Mouse (Mus musculus) cerebellum, adult (tissue): ENCODE results near the gene Dbt.

Experiments
- ATAC-seq: cut with Nextera tagmentation; 2 replicates; pipeline ENCODE4 v1.9.2; 2017; ENCODE audit warnings: mild to moderate bottlenecking, moderate library complexity, mixed read lengths; ENCODE audit not compliant: insufficient number of reproducible peaks, low FRiP score, low TSS enrichment

Gene Dbt

DNA sequence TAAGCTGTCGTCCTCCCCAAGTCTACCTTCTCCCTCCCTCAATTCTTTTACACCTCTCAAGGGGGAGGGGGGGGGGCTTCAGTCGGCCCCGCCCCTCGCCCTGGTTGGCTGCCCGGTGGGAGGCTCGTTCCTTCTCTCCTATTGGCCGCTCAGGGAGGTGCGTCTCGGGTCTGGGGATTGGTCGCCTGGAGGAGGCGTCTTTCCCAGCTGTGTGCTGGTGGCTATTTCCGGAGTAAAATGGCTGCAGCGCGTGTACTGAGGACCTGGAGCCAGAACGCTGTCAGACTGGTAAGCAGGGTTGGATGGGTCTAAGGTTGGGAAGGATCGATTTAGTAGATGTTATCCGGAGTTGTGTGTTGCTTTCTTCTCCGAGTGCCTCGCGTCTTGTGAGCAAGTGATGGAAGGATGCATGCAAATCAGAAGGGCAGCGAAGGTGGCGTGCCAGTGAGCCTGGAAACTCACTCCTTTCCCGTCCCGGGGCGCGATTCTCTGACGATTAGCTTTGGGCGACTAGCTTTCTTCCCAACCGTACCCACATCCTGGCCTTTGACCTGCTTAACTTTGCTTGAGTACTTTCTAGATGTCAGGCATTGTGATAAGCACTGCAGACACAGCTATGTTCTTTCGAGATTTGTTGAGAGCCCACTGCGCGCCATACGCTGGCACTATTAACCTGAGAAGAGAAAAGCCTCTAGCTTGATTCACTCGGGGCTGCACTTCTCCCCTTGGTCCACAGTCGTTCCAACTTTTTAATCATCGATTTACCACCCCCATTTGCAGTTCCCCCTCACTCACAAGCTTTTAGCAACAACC, at the start of gene Dbt:
Gene Dbt (plus strand): TSS at position 167 of the 813 bp plus-strand sequence.
- ATAC-seq = peak; percentile 79

DNA sequence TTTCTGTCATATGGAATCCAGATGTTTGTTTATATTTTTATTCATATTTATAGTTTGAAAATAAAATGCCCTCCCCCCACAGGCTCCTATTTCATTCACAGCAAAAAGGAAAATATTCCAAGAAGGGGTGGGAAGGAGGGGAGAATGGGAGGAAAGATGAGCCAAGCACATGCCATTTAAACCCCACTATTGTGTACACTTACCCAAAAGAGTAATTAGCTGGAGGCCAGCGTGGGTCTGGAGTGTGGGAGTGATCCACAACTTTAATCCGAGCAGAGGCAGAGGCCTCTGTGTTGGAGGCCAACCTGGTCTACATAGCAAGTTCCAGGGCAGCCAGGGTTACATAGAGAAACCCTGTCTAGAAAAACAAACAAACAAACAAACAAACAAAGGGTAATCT, 48.6 kb upstream of the Dbt start:
- no peak for ATAC-seq

DNA sequence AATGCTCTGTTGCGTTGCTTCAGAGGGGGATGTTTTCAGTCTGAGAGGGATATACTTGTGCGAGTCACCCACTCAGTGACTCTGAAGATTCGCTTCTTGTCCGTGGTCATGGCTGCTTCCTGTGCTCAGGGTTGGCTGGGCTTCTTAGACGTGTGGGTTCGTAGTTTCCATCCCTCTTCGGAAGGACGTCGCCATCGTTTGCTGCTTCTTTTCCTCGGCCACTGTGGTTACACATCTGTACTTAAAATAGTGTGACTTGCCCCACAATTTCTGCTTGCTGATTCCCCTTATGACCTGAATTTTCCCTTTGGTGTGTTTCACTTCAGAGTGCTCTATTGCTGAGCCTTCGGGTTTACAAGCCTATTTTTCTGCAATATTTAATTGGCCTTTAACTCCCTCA, 47.2 kb upstream of the Dbt start:
- no peak for ATAC-seq

DNA sequence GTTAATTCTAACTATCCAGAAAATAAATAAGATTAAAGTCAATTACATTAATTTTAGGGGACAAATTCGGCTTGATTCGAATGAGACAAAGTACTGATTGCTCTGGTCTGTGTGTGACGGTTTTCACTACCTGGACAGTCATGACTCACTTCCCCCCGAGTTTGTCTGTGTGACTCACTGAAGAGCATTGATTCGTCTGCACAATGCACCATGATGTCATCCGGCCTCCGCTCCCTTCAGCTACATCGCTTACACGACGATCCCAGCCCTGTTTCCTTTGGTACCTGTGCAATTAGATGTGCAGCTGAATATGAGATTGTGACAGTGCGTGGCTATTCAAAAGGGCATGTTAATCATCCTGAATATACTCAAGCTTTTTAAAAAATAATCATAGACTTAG, 38.3 kb upstream of the Dbt start:
- no peak for ATAC-seq

DNA sequence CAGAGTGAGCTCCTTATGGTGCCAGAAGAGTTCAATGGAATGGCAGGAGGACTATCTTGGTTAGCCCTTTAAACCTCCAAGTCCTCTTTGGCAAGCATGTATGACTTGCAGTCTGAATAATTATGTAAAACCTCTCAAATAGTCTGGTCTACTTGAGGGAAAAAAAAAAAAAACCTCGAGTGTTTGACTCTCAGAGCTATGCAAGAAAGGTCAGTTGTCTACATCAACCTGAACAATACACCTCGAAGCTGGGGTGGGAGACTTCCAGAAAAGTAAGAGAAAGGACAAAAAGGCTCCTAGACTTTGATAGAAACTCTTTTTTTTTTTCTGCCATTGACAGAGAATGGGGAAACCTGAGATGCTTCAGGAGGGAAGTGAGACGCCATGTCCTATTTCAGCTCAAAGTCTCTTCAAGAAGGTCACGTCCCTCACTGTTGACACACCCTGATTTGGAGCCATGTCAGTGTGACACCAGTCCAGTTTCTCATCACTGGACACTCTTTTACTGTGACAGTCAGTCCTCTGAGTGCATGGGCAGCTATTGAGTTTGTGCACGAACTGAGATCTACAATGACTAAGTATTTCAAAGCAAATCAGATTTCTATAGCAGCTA, 36.1 kb upstream of the Dbt start:
- no peak for ATAC-seq

DNA sequence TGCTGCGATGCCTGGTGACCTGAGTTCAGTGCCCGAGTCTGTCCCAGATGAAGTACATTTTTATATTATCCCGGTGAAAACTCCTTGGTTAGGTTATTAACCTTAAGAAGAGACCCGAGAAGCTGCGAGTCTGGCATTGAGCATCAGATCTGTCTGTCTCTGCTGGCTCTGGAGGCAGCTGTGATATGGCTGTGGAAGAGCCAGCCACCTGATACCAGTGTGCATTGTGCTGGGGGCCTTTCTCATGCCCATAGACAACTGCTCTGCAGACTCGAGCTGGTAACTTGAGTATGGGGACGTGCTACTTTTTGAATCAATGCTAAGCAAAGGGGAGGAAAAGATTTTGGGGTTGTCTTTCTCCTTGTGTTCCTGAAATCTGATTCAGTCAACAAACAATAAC, 35.5 kb upstream of the Dbt start:
- ATAC-seq = no peak

DNA sequence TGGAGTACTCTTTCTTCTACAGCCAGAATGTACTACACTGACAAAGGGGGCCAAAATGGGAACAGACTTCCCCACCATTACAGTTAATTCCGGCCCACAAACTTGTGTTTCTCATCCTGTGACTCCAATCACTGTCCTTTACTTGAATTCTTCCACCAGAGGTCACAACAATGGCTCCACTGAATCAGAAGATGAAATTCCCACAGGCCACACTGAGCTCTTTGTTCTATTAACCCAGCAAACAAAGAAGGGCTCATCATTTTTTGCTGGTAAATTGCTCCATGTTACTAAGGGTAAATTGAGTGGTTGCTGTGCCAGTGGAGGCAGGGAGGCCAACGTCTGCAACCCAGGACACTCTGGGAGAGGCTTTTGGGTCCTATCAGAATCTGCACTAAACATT, 32.8 kb upstream of the Dbt start:
- ATAC-seq = no peak

DNA sequence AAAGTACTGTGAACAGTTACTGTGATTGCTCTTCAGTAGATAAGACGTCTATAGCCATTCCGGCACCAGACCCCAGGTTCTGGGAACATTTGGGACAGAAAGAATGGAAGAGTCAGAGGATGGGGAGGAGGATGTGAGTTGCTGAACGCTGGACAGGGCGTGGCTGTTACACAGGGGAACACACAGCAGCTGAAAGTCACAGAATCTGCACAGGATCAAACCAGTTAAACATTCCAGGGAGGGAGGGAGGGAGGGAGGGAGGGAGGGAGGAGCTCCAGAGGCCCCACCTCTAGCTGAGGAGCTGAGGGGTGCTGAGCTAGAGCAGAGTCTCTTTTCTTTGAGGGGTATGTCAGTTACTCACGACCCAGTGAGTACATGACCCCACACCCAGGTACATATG, 31.9 kb upstream of the Dbt start:
- ATAC-seq = no peak

DNA sequence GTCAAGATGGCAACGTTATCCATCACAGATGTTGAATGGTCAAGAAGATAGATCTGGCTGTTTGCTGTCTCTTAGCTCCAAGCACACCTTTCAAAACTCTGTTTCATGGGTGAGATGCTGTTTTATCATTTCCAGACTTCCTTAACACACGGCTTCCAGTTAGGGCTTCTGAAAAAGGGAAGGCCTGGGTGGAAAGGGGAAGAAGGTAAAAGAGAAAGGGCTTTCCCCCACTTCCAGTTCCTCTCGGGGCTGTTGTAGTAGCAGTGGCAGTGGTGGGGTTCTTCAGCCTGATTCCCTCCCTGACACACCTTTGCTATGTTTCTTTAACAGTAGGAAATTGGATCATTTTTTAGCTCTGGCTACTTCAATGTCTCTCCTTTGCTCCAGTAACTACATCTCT, 30.1 kb upstream of the Dbt start:
- ATAC-seq = no peak

DNA sequence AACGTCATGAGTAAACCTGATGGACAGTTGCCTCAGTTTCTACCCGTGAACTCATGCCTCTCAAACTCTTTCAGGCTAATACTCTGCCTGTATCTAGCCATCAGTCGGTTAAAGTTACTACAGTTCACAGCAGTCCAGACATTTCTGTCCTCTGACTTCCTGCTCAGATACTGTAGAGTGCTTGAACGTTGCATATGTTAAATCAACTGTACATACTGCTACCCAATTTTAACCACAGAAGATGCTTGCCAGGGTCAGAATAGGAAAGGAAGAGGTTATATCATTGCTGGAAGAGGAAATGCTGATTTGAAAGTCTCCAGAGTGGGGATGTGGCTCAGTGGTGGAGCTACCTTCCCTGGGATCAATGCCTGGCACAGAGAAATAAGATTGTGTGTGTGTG, 29.6 kb upstream of the Dbt start:
- ATAC-seq = no peak

DNA sequence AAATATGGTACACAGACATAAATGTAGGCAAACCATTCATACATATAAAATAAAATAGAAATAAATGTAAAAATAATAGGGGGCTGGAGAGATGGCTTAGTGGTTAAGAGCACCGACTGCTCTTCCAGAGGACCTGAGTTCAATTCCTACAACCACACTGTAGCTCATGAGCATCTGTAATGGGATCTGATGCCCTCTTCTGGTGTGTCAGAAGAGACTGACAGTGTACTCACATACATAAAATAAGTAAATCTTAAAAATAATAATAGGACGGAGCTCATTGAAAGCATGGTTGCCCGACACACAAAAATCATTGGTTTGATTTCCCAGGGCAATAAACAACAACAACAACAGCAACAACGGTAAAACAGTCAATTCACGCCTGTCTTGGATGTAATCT, 21.9 kb upstream of the Dbt start:
- no peak for ATAC-seq

DNA sequence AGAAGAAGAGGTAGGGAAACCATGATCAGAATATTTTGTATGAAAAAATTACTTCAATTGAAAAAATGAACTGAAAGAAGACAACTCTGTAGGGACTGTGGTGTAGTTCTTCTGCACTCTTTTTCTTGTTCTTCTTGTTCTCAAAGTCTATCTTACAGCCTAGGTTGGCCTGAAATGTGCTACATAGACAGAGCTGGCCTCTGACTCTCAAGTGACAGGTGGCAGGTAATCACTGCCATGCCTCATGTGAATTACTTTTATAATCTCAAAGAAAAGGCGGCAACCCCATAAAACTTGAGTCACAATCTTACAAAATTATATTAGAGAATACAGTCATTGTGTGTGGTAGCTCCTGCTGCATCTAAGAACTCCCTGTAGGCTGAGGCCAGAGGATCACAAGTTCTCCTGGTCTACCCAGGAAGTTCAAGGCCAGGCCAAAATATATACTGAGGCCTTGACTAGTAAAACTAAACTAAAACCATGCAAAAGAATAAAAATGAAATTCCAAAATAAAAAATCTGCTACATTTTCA, 20.9 kb upstream of the Dbt start:
- ATAC-seq = no peak

DNA sequence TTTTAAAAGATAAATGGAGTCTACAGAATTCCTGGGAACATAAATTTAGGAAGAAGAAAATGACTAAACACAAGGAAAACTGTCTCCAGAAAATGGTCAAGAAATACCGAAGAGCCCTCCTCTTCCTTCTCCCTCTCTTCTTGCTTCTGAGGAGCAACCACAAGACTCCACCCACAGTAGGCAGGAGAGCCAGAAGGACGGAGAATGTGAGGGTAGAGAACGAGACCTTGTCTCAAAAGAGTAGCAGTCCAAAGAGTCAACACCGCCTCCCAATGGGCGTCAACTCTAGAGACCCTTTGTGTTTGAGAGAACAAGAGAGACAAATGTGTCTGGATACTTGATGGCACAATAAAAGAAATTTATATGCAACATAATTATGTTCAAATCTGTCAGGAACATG, 19.2 kb upstream of the Dbt start:
- ATAC-seq = no peak

DNA sequence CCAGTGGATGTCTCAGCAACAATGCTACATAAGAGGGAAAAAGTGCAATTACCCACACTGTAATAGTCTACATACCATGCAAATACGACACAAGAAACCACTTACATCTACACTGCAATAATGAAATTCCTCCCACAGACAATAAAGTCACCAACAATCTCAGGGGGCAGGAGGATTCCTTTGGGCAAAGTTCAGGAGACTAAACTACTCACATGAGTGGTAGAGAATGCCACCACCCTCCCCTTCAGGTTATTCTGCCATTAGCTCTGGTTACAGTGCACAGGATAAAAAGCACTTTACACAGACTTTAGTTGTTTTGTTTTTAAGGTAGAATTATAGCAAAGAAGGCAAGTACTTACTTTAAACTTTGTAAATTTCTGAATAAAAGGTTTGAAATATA, 17.2 kb upstream of the Dbt start:
- no peak for ATAC-seq

DNA sequence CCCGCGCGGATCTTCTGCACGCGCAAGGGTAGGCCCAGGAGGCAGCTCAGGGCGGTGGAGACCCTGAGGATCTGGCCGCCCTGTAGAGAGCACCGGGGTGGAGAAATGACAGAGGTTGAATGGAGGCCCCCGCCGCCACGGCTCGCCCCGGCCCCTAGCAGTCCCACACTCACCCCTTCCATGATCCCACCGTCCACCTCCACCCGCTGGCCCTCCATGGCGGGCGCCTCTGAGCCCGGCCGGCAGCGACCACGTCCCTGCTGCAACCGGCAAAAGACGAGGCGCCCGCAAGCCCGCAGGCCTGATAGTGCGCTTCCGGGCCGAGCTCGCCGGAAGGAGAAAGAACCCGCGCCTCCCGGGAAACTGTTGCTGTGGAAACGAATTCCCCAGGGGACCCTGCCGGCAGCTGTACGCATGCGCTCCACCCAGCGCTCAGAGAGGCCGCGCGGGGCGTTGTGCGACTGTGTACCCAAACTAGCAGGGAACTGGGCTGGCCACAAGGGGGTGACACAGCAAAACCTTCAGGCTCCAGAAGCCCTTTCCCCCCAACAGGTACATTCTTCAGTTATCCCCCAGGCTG, 5.0 kb upstream of the Dbt start, which contains the start of gene Rtca:
Gene Rtca (minus strand): TSS at position 437 of the 580 bp plus-strand sequence.
- ATAC-seq = peak; percentile 94

DNA sequence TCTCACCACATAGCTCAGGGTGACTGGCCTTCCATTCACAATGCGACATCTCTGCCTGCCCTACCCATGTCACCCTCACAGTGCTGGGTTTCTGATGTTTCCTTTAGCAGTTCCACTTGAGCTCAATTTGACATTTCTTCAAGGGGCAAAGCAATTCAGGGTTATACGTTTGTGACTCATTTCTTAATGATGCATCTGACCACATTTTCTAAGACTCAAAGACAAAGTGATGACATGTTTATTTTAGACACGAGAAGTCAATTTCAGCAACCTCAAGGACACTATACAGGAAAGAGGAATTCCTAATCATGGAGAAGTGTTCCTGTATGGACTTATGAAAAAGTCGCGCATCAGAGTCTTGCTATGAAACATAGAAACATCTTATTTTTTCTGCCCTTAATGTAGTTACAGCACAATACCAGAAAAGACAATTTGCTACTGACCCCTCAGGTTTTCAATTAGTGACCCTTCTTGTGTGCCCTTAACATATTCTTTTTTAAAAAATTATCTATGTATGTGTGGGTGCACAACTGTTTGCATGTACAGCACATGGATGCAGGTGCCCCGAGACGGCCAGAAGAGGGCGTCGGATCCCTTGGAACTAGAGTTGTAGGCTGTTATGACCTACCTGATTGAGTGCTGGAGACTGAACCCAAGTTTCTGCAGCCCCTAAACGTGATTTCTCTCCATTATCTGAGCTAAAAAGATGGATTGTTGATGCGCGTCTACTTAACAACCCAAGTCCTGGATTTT, 543 bp upstream of the Dbt start:
- ATAC-seq = no peak

DNA sequence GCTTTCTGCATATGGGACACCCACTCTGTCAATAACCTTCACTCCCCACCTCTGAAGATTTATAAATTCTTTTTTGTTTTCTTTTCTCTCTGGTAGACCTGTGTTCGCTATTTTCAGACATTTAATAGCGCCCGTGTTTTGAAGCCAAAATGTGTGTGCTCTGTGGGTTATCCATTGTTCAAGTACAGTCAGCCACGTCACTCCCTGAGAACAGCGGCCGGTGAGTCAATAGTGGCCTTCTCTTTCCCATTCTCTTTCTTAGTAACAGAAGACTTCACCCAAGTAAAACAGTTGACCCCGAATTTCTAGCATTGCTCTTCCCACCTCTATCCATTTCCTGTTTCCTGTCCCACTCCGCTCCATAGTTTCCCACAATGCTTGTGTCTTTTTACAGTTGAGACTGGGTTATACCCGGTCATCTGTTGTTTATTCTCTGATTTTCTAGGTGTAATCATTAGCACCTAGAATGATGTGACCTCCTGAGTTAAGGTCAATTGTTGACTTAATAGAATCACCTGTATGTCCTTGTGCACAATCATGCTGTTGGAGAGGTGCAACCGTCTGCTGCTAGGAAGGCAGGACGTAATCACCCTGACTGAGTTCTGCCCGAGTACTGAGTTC, 7.4 kb downstream of the Dbt start:
- ATAC-seq = no peak

DNA sequence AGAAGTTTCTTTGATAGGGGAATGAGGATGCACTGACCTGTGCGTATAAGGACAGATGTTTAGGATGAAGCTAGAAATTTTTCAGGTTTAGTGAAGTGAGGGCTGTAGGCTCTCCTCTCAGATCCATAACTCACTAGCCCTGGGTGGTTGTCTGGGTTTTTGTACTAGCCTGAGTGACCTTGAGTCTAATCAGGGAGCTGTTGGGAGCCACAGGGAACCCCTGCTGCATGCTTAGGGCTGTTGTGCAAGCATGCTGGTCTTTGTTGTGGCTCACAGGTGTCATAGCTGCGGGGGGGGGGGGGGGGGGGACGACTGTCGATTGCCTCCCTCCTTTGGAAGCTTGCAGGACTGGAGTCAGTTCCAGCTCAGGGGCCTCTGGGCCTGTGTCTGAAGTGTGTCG, 16.9 kb downstream of the Dbt start:
- no peak for ATAC-seq

DNA sequence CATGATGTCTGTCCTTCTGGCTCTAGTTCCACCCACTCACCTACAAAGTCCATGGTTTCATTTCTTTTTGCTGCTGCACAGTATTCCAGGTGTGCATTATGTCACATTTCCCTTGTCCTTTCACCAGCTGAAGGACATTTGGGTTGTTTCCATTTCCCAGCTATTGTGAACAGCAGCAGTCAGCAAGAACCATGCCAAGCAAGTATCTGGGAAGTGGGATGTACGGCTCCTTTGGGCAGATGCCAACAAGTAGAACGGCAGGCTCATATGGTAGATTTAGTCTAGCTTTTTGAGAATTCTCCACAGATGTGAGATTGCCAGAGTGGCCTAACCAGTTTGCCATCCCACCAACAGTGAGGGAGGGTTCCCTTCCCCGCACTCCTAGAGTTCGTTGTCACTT, 18.0 kb downstream of the Dbt start:
- ATAC-seq = no peak

DNA sequence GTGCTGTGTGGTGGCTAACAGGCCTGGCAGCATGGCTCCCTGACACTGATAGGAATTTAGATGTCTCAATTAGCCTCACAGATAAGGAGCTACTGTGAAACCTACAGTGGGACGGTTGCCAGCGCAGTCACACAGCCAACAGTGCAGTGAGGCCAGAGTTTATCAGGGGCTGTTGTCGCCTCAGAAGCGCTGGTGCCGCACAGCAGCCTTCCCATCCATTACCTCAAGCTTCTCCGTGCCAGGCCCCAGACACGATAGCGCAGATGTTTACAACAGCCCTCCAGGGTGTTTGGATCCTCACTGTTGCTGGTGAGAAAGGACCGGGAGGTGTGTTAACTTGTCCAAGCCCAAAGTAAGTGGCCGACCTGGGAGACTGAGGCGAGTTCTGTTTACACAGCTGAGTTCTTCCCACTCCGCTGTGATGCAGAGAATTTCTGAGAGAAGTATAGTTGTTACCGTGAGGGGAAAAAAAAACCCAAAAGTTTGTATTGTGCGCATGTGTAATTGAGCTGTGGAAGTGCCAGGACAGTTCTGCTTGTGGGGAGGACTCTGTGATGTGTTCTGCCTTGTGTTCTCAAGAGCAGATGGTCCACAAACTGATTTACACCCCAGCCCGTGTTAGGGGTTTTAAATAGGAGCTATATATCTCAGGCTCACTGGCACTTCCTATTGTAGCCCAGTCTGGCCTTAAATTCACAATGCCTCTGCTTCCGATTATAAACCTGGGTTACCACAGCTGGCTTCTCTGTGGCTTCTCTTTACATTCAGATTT, 23.7 kb downstream of the Dbt start:
- no peak for ATAC-seq
